Mouse (Mus musculus) midbrain, embryonic 12.5 days (tissue): Measurements from ENCODE around the gene Dbf4. TPM values are rescaled to one million over a fixed set of nuclear protein-coding genes. Genes with fewer than 3 reads are reported as not detected.

Experiments
- ATAC-seq: fragments of 200-750 bp; cut with Nextera tagmentation; 2 replicates; pipeline ENCODE4 v1.8.0; 2017; ENCODE audit warnings: low read depth, moderate TSS enrichment, moderate library complexity; ENCODE audit not compliant: low FRiP score
- H3K27ac ChIP-seq: fragments of 300-500 bp; sonication (generic); replicated peaks from 2 replicates; pipeline ENCODE4 v1.5.1; 2016; ENCODE audit warnings: mild to moderate bottlenecking
- H3K27me3 ChIP-seq: fragments of 300-500 bp; sonication (generic); 2 replicates; pipeline ENCODE4 v1.6.1; 2016; ENCODE audit warnings: mild to moderate bottlenecking
- H3K36me3 ChIP-seq: fragments of 300-500 bp; sonication (generic); 2 replicates; pipeline ENCODE4 v1.6.1; 2016
- H3K4me1 ChIP-seq: fragments of 300-500 bp; sonication (generic); 2 replicates; pipeline ENCODE4 v1.6.1; 2016
- H3K4me2 ChIP-seq: fragments of 300-500 bp; sonication (generic); replicated peaks from 2 replicates; pipeline ENCODE4 v1.6.1; 2016; ENCODE audit warnings: mild to moderate bottlenecking, moderate library complexity
- H3K4me3 ChIP-seq: fragments of 300-500 bp; sonication (generic); 2 replicates; pipeline ENCODE4 v1.5.1; 2016; ENCODE audit warnings: mild to moderate bottlenecking
- H3K9ac ChIP-seq: fragments of 300-500 bp; sonication (generic); replicated peaks from 2 replicates; pipeline ENCODE4 v1.6.1; 2016; ENCODE audit warnings: mild to moderate bottlenecking, moderate library complexity
- H3K9me3 ChIP-seq: fragments of 300-500 bp; sonication (generic); 2 replicates; pipeline ENCODE4 v1.6.1; 2016; ENCODE audit warnings: mild to moderate bottlenecking
- WGBS: fragments of 180-500 bp; shearing (Covaris S2); methylation state at CpG from one replicate; pipeline ENCODE4 v1.1.7; 2016; 5-methylcytosine and 5-hydroxymethylcytosine counted together
- polyA plus RNA-seq: library from polyadenylated mRNA; unstranded; fragments of >200 nt; fragmentation: Nextera tagmentation; extraction: Ambion mirVana; gene quantifications from 2 replicates; pipeline ENCODE4 v1.2.1, GENCODE M21; 2016

Gene Dbf4
- 52.3 and 60.0 TPM in 2 replicates for polyA plus RNA-seq

DNA sequence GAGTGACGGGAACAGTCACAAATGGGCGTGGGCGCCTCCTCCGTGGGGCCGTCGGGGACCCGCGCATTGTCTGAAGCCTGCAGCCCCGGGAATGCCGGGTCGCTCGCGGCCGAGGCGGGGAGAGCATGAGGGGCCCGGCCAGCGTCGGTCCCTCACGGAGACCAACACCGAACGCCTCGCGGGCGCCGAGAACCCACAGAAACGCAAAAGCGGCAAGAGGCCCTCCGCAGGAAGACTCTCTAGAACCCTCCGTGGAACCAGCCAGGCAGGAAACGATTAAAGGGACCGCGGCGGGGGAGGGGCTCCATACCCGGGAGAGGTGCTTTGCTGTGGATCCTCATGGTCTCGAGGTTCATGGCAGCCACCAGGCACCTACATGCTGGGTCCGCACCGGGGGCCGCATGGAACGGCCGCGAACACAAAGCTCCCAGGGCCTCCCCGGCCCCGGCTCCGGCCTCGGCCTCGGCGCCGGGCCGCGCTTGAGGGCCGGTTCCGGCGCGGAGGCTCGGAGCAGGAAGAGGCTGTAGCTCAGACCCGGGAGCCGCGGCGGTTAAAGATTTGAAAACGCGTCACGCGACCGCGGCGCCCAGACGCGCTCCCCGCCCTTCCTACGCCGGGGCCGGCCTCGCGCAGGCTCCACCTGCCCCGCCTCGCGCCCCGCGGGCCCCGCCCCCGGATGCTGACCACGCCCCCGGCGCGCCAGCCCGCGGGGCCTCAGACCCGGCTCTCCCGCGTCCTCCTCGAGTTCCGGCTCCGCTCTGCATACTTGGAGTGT lies at the start of gene Dbf4, which contains the start of gene Slc25a40:
Gene Dbf4 (minus strand): TSS at position 560 of the 775 bp plus-strand sequence.
Gene Slc25a40 (plus strand): TSS at position 694 of the 775 bp plus-strand sequence.
- no peaks in the 10 kb centered on the region for H3K9me3 ChIP-seq
- no peaks in the 10 kb centered on the region for H3K27me3 ChIP-seq
- H3K9ac ChIP-seq, result peak within 1 kb of the TSS; percentile 85
- H3K36me3 ChIP-seq, result peaks cover 18% of the 10 kb centered on the region
- peaks cover 19% of the 10 kb centered on the region for H3K4me1 ChIP-seq
- under 1% methylated on average over 90 of the region's 93 CpGs for WGBS
- peak within 1 kb of the TSS; percentile 64 for H3K4me3 ChIP-seq
- H3K27ac ChIP-seq, result peak within 1 kb of the TSS; percentile 74
- H3K4me2 ChIP-seq, result peak within 1 kb of the TSS; percentile 63
- ATAC-seq, result peak; percentile 97

DNA sequence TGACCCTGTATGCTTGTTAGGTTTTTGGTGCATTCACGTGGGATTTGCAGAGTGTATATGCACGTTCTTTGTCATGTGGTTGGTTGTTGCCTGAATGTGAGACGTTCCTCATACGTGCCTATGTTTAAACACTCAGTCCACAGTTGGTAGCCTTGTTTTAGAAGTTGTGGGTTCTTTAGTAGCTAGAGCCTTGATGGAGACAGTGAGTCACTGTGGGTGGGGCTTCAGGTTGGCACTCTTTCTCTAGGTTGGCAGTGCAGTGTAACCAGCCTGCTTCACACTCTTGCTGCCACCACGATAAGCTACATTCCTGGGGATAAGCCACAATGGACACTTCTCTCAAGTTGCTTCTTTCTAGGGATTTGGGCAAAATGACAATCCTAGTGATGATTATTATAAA lies 34.0 kb upstream of the Dbf4 start:
- no peak for ATAC-seq
- H3K4me2 ChIP-seq, result no peak overlapping the region
- peaks cover 16% of the 10 kb centered on the region; the same call in 1 of the 2 replicates for H3K36me3 ChIP-seq
- WGBS, result 93% methylated on average over 5 of the region's 5 CpGs
- no peaks in the 10 kb centered on the region for H3K4me1 ChIP-seq
- no peak overlapping the region for H3K4me3 ChIP-seq
- H3K9me3 ChIP-seq, result no peaks in the 10 kb centered on the region
- no peak overlapping the region for H3K9ac ChIP-seq
- H3K27ac ChIP-seq, result no peak overlapping the region
- H3K27me3 ChIP-seq, result no peaks in the 10 kb centered on the region

DNA sequence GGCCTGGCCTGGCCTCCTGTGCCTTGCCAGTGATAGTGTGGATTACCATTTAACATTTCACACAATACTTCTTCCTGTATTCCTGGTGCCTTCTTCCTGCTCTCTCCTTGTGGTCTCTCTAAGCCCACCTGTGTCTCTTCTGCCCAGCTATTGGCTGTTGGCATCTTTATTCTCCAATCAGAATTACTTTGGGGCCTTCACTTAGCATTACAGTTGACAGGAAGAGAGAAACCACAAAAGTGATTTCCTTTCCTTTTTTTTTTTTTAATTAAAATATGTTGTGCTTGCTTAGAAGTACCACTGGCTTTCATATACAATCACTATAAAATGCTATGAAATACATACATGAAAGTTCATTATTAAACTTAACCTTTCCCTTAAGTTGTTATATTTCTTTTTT lies 33.0 kb upstream of the Dbf4 start:
- ATAC-seq, result no peak
- Histone ChIP-seq H3K27me3 (no peaks in the 10 kb centered on the region), H3K27ac (no peak overlapping the region), H3K9ac (no peak overlapping the region), H3K4me1 (no peaks in the 10 kb centered on the region), H3K4me2 (no peak overlapping the region), H3K4me3 (no peak overlapping the region), H3K36me3 (peaks cover 16% of the 10 kb centered on the region; the same call in 1 of the 2 replicates), H3K9me3 (no peaks in the 10 kb centered on the region)

DNA sequence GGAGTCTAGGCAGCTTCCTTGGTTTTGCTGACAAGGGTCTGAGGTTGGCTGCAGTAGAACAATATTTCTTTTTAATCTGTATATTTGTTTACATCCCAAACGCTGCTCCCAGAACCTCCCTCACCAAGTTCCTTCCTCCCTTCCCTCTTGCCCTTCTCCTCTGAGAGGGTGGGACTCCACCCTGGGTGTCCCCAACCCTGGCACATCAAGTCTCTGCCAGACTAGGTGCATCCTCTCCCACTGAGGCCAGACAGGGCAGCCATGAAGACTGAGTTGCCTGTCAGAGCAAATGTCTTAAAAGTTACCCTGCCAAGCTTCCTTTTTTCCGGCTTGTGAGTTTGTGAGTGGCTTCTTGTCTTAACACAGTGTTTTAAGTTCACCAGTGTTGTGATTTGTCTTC lies 16.6 kb upstream of the Dbf4 start:
- no peak for ATAC-seq
- H3K4me1 ChIP-seq, result no peaks in the 10 kb centered on the region
- H3K9me3 ChIP-seq, result no peaks in the 10 kb centered on the region
- no peak overlapping the region for H3K9ac ChIP-seq
- no peak overlapping the region for H3K4me2 ChIP-seq
- 0 out of 2 replicates have a peak, but pooled peaks cover 8% of the 10 kb centered on the region for H3K36me3 ChIP-seq
- H3K27ac ChIP-seq, result no peak overlapping the region
- H3K27me3 ChIP-seq, result no peaks in the 10 kb centered on the region
- H3K4me3 ChIP-seq, result no peak overlapping the region
- WGBS, result 69% methylated on average over 2 of the region's 2 CpGs

DNA sequence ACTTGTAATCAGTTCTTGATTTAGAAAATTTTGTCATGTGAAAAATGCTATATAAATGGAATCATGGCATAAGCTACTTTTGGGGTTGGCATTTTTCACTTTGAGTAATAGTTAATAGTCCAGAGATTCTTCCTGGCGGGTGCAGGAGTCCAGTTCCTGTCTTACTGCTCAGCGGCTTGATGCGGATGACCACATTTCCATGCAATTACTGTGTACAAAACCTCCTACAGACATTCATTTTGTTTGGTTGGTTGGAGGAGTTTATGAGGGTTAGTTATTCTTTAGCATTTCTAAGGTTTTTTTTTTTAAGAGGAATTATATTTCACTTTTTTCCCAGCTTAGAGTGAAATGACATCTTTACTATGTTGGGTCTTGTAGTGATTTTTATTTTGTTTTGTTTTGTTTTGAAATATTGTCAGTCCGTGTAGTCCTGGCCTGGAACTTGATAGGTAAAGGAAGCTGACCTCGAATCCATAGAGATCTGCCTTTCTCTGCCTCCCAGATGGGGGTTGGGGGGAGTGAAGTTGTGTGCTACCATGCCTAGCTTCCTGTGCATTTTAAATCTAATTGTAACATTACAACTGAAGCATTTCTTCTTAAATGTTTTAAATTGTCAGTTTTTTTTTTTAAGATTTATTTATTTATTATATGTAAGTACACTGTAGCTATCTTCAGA lies 15.1 kb upstream of the Dbf4 start:
- WGBS, result 93% methylated on average over 5 of the region's 5 CpGs
- H3K4me3 ChIP-seq, result no peak overlapping the region
- no peak overlapping the region for H3K4me2 ChIP-seq
- no peak for ATAC-seq
- no peaks in the 10 kb centered on the region for H3K9me3 ChIP-seq
- H3K27ac ChIP-seq, result no peak overlapping the region
- H3K9ac ChIP-seq, result no peak overlapping the region
- 0 out of 2 replicates have a peak, but pooled peaks cover 8% of the 10 kb centered on the region for H3K36me3 ChIP-seq
- H3K27me3 ChIP-seq, result no peaks in the 10 kb centered on the region
- H3K4me1 ChIP-seq, result no peaks in the 10 kb centered on the region

DNA sequence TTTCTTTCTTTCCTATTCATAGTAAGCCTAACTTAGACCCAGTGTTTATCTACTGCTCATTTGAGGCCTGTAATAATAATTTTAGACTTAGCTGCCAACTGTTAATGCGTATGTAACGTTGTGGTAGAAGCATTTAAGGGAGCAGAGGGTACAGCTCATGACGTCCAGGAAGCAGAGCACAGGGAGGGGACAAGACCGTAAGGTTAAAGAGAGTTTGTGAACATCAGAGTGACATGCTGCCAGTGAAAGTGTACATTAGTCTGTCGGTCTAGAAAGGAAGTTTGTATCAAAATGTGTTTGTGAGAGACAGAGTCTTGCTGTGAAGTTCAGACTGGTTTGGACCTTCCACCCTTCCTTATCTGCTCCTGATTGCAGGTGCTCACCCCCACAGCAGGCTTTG lies 3.4 kb upstream of the Dbf4 start:
- Histone ChIP-seq H3K27me3 (no peaks in the 10 kb centered on the region), H3K9me3 (no peaks in the 10 kb centered on the region), H3K4me2 (no peak overlapping the region), H3K36me3 (no peaks in the 10 kb centered on the region), H3K4me1 (peaks cover 15% of the 10 kb centered on the region), H3K27ac (no peak overlapping the region), H3K9ac (no peak overlapping the region), H3K4me3 (no peak overlapping the region)
- no peak for ATAC-seq
- WGBS, result 86% methylated on average over 5 of the region's 5 CpGs

DNA sequence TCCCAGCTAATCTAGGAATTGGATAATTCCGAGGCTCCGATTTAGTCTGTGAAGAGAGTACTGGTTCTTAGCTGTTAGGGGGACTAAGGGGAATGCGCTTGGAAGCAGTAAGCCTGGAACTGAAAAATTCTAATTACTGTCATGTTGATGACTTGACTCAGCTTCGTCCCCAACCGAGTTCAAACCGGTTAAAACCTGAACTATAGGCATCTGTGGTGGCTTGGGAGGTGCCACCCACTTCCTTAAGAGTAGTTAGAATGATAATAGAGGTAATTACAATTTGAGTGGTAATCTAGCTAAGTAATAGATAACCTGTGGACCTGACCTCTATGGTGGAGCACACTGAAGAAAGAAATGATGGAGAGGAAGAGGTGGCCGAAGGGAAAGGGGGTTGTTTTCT lies 1.6 kb upstream of the Dbf4 start:
- 16% methylated on average over 7 of the region's 7 CpGs for WGBS
- peaks cover 17% of the 10 kb centered on the region for H3K4me1 ChIP-seq
- H3K9me3 ChIP-seq, result no peaks in the 10 kb centered on the region
- peaks cover 9% of the 10 kb centered on the region for H3K36me3 ChIP-seq
- peak overlapping the region; percentile 64 for H3K4me3 ChIP-seq
- ATAC-seq, result no peak
- H3K4me2 ChIP-seq, result peak overlapping the region; percentile 63
- H3K9ac ChIP-seq, result no peak overlapping the region; the same call in 1 of the 2 replicates
- no peak overlapping the region for H3K27ac ChIP-seq
- no peaks in the 10 kb centered on the region for H3K27me3 ChIP-seq

DNA sequence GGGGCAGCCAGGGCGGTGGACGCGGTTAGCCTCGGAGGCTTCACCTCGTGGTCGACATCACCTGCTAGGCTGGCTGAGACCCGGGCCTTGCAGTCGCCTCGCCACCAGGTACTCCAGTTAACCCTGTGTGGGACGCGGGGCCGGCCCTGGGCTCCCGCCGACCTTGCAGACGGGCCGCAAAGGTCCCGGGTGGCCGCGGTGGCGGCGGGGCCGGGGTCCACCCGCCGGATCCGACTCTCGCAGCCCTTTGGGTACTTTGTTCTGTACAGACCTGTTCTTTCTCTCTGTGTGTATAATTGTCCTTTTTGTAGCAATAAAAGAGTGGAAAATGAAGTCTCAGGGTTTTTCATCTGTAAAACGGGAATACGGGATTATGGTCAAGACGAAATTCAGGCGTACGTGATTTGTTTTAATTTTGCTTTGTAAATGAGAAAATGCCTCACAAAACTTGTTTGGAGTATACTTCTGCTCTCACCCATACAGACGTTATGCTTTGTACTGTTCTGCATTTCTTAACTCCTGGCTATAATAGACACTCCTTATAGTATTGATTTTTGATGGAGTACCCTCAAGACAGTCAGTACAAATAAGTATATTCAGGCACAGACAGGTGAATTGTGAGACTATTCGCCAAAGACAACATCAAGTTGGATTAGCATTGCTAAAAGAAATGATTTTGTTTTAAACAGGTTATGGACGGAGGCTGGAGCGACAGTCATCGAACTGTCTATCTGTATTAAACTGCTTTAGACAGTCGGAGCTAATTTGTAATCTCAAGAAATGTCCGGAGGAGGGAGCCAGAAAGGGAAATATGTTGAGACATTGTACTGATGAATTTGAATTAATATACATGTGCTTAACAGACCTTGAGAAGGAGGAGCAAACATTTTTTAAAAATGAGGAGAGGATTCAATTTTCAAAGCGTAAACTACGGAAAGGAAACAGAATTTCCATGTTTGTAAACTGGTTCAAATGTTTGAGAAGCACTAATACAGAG lies 714 bp upstream of the Dbf4 start:
- whole genome bisulfite sequencing, result under 1% methylated on average over 40 of the region's 40 CpGs
- Histone ChIP-seq H3K36me3 (peaks cover 15% of the 10 kb centered on the region), H3K27ac (peak overlapping the region; percentile 74), H3K9me3 (no peaks in the 10 kb centered on the region), H3K4me1 (peaks cover 17% of the 10 kb centered on the region), H3K4me2 (peak overlapping the region; percentile 63), H3K4me3 (peak overlapping the region; percentile 64), H3K27me3 (no peaks in the 10 kb centered on the region), H3K9ac (peak overlapping the region; percentile 85)
- ATAC-seq, result peak; percentile 13; the same call in 1 of the 2 replicates

DNA sequence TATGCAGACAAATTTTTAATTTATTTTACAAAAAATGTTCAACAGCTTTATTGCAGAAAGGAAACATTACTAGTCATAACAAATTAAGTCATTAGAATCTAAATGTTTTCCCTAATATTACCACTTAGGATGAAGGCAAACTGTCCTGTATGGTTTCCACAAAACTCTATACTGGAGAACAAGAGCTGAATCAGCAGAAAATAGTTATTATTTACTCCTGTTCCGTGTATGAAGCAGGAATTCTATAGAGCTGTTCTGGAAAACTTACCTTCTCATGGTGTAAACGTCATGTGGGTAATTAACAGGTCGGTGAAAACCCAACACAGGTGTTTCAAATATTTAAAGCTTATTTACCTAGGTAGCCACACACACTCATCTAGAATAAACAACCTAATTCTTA lies 1.1 kb downstream of the Dbf4 start:
- H3K9ac ChIP-seq, result peak overlapping the region; percentile 85
- H3K27me3 ChIP-seq, result no peaks in the 10 kb centered on the region
- H3K4me3 ChIP-seq, result peak overlapping the region; percentile 64
- H3K9me3 ChIP-seq, result no peaks in the 10 kb centered on the region
- H3K4me2 ChIP-seq, result peak overlapping the region; percentile 63
- H3K27ac ChIP-seq, result no peak overlapping the region
- 12% methylated on average over 3 of the region's 3 CpGs for WGBS
- no peak for ATAC-seq
- H3K4me1 ChIP-seq, result peaks cover 19% of the 10 kb centered on the region
- peaks cover 27% of the 10 kb centered on the region for H3K36me3 ChIP-seq

DNA sequence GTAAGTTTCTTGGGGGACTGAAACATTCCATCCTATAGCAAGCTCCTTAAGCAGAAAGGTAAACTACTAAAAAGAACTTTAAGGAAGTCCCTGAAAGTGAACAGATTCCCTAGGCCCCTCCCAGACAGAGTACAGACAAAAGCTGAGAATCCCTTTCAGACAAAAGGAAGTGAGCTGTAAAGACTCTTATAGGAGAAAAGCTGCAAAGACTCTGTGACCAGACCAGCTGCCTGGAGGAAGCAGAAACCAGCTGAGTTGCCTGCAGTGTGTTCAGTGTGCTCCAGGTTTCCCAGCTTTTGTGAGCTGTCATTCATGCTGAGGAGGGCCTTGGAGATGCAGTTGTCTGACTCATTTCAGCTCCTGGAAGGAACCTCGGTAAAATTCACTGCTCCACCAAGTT lies 5.1 kb downstream of the Dbf4 start:
- H3K4me3 ChIP-seq, result no peak overlapping the region
- H3K36me3 ChIP-seq, result peaks cover 46% of the 10 kb centered on the region
- 26% methylated on average over 1 of the region's 1 CpGs for WGBS
- no peak overlapping the region for H3K27ac ChIP-seq
- H3K9ac ChIP-seq, result no peak overlapping the region
- no peak for ATAC-seq
- no peaks in the 10 kb centered on the region for H3K9me3 ChIP-seq
- H3K4me2 ChIP-seq, result no peak overlapping the region
- H3K27me3 ChIP-seq, result no peaks in the 10 kb centered on the region
- H3K4me1 ChIP-seq, result peaks cover 10% of the 10 kb centered on the region

DNA sequence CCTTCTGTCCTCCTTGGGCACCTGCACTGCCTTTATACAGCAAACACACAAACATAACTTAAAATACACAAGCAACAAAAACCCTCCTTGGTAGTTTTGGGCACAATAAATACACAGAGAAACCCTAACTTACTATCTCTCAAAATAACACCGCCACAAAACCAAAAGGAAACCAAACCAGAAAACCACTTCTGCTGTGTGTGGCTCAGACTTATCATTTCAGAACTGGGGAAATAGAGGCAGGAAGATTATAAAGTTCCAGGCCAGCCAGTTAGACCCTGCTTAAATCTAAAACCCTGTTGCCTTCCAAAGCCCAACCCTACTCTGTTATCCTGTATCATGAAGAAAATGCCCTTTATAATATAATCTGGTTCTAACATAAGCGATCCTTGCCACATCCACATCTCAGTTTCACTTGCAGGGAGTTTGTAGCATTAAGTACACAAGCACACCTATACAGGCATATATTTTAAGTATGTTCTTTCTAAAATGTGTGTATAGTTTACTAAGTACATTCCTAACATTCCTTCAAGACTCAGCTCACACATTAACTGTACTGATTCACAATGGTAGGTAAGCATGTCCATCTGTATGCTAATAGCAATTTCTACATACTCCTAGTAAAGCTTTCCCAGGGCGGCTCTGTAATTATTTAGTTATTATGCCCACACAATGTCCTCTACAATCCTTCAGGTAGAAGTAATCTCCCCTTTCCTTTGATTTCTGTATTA lies 5.7 kb downstream of the Dbf4 start:
- Histone ChIP-seq H3K9ac (no peak overlapping the region), H3K4me2 (no peak overlapping the region), H3K27ac (no peak overlapping the region), H3K4me1 (peaks cover 10% of the 10 kb centered on the region), H3K9me3 (no peaks in the 10 kb centered on the region), H3K27me3 (no peaks in the 10 kb centered on the region), H3K4me3 (no peak overlapping the region), H3K36me3 (peaks cover 46% of the 10 kb centered on the region)
- WGBS, result 92% methylated on average over 3 of the region's 3 CpGs
- no peak for ATAC-seq
